Mouse (Mus musculus): ENCODE results near the gene Spsb4. TPM values are rescaled to one million over a fixed set of nuclear protein-coding genes. Genes with fewer than 3 reads are reported as not detected.

Spsb4 gene
- polyA plus RNA-seq, 1 experiment from 2014 or later: 14.5 TPM

GRCm38 (mm10) chr9:97036656-97037055 is 18.0 kb upstream of the Spsb4 start:
- Histone ChIP-seq H3K4me2 (no peak overlapping the region), H3K9me3 (no peaks in the 10 kb centered on the region), H3K4me3 (no peak overlapping the region), H3K36me3 (no peaks in the 10 kb centered on the region), H3K4me1 (no peaks in the 10 kb centered on the region), H3K27me3 (no peaks in the 10 kb centered on the region), H3K9ac (no peak overlapping the region), H3K27ac (no peak overlapping the region)
- 80% methylated on average over 7 of the region's 7 CpGs for WGBS
- ATAC-seq (ENCODE audit: borderline replicate concordance, extremely low read depth, low FRiP score, low TSS enrichment): no peak

GRCm38 (mm10) chr9:97027361-97027760 is 8.7 kb upstream of the Spsb4 start:
- no peak overlapping the region for H3K27ac ChIP-seq
- no peak for ATAC-seq (ENCODE audit: borderline replicate concordance, extremely low read depth, low FRiP score, low TSS enrichment)
- 75% methylated on average over 12 of the region's 12 CpGs for WGBS

GRCm38 (mm10) chr9:97026006-97026405 is 7.4 kb upstream of the Spsb4 start:
- no peaks in the 10 kb centered on the region for H3K36me3 ChIP-seq
- no peaks in the 10 kb centered on the region for H3K9me3 ChIP-seq
- H3K4me2 ChIP-seq: no peak overlapping the region
- H3K4me1 ChIP-seq: no peaks in the 10 kb centered on the region
- WGBS: 70% methylated on average over 4 of the region's 4 CpGs
- H3K9ac ChIP-seq: no peak overlapping the region
- H3K4me3 ChIP-seq: no peak overlapping the region
- no peak for ATAC-seq (ENCODE audit: borderline replicate concordance, extremely low read depth, low FRiP score, low TSS enrichment)
- no peaks in the 10 kb centered on the region; the same call in 1 of the 2 replicates for H3K27me3 ChIP-seq
- no peak overlapping the region for H3K27ac ChIP-seq

More at GRCm38 (mm10) chr9:97027361-97027760, 8.7 kb upstream of the Spsb4 start:
- Histone ChIP-seq H3K4me3 (no peak overlapping the region), H3K4me2 (no peak overlapping the region), H3K27me3 (no peaks in the 10 kb centered on the region; the same call in 1 of the 2 replicates), H3K9ac (no peak overlapping the region), H3K4me1 (no peaks in the 10 kb centered on the region), H3K9me3 (no peaks in the 10 kb centered on the region), H3K36me3 (no peaks in the 10 kb centered on the region)

GRCm38 (mm10) chr9:97024451-97024850 is 5.8 kb upstream of the Spsb4 start:
- Histone ChIP-seq H3K36me3 (no peaks in the 10 kb centered on the region), H3K9ac (no peak overlapping the region), H3K4me2 (no peak overlapping the region), H3K9me3 (no peaks in the 10 kb centered on the region), H3K4me1 (peaks cover 1% of the 10 kb centered on the region; the same call in 1 of the 2 replicates), H3K4me3 (no peak overlapping the region), H3K27me3 (peaks cover 9% of the 10 kb centered on the region), H3K27ac (no peak overlapping the region)
- 75% methylated on average over 7 of the region's 7 CpGs for WGBS
- no peak for ATAC-seq (ENCODE audit: borderline replicate concordance, extremely low read depth, low FRiP score, low TSS enrichment)

- Histone ChIP-seq H3K36me3 (no peaks in the 10 kb centered on the region), H3K4me1 (peaks cover 13% of the 10 kb centered on the region), H3K27ac (no peak overlapping the region), H3K4me2 (no peak overlapping the region), H3K4me3 (no peak overlapping the region), H3K9me3 (no peaks in the 10 kb centered on the region), H3K27me3 (peaks cover 17% of the 10 kb centered on the region), H3K9ac (no peak overlapping the region)
- WGBS: 82% methylated on average over 4 of the region's 4 CpGs
- no peak for ATAC-seq (ENCODE audit: borderline replicate concordance, extremely low read depth, low FRiP score, low TSS enrichment)
Measured at GRCm38 (mm10) chr9:97022948-97023347, 4.3 kb upstream of the Spsb4 start.

GRCm38 (mm10) chr9:97022371-97022770 is 3.7 kb upstream of the Spsb4 start:
- peaks cover 19% of the 10 kb centered on the region for H3K4me1 ChIP-seq
- H3K4me2 ChIP-seq: no peak overlapping the region
- WGBS: 83% methylated on average over 5 of the region's 5 CpGs
- H3K9me3 ChIP-seq: no peaks in the 10 kb centered on the region
- H3K27ac ChIP-seq: no peak overlapping the region
- peaks cover 22% of the 10 kb centered on the region for H3K27me3 ChIP-seq
- no peak overlapping the region for H3K4me3 ChIP-seq
- no peak overlapping the region for H3K9ac ChIP-seq
- no peak for ATAC-seq (ENCODE audit: borderline replicate concordance, extremely low read depth, low FRiP score, low TSS enrichment)
- no peaks in the 10 kb centered on the region for H3K36me3 ChIP-seq

- Histone ChIP-seq H3K4me1 (peaks cover 37% of the 10 kb centered on the region), H3K27me3 (peaks cover 38% of the 10 kb centered on the region), H3K9me3 (no peaks in the 10 kb centered on the region), H3K9ac (no peak overlapping the region), H3K36me3 (no peaks in the 10 kb centered on the region), H3K4me3 (no peak overlapping the region), H3K4me2 (no peak overlapping the region), H3K27ac (no peak overlapping the region)
- no peak for ATAC-seq (ENCODE audit: borderline replicate concordance, extremely low read depth, low FRiP score, low TSS enrichment)
- 64% methylated on average over 8 of the region's 8 CpGs for WGBS
Measured at GRCm38 (mm10) chr9:97020152-97020551, 1.5 kb upstream of the Spsb4 start.

- no peak overlapping the region for H3K9ac ChIP-seq
- no peak overlapping the region for H3K4me2 ChIP-seq
- WGBS: 40% methylated on average over 2 of the region's 2 CpGs
- ATAC-seq (ENCODE audit: borderline replicate concordance, extremely low read depth, low FRiP score, low TSS enrichment): no peak
- H3K9me3 ChIP-seq: no peaks in the 10 kb centered on the region
- H3K4me1 ChIP-seq: peaks cover 37% of the 10 kb centered on the region
- no peaks in the 10 kb centered on the region for H3K36me3 ChIP-seq
- no peak overlapping the region for H3K27ac ChIP-seq
- H3K4me3 ChIP-seq: no peak overlapping the region
- H3K27me3 ChIP-seq: peaks cover 38% of the 10 kb centered on the region
Measured at GRCm38 (mm10) chr9:97019686-97020085, 1.0 kb upstream of the Spsb4 start.

GRCm38 (mm10) chr9:97019231-97019630 is 588 bp upstream of the Spsb4 start:
- no peak for ATAC-seq (ENCODE audit: borderline replicate concordance, extremely low read depth, low FRiP score, low TSS enrichment)
- H3K27me3 ChIP-seq: peaks cover 38% of the 10 kb centered on the region
- no peaks in the 10 kb centered on the region for H3K36me3 ChIP-seq
- no peaks in the 10 kb centered on the region for H3K9me3 ChIP-seq
- peaks cover 37% of the 10 kb centered on the region for H3K4me1 ChIP-seq
- H3K9ac ChIP-seq: peak overlapping the region; percentile 55; the same call in 1 of the 2 replicates
- peak overlapping the region; percentile 58 for H3K4me3 ChIP-seq
- H3K4me2 ChIP-seq: peak overlapping the region; percentile 97
- H3K27ac ChIP-seq: peak overlapping the region; percentile 77; the same call in 1 of the 2 replicates
- 0% methylated on average over 11 of the region's 11 CpGs for WGBS

GRCm38 (mm10) chr9:97017811-97018641 is 617 bp downstream of the Spsb4 start:
- under 1% methylated on average over 62 of the region's 62 CpGs for WGBS
- ATAC-seq (ENCODE audit: borderline replicate concordance, extremely low read depth, low FRiP score, low TSS enrichment): peak; percentile 68
- Histone ChIP-seq H3K4me3 (peak overlapping the region; percentile 58), H3K4me2 (peak overlapping the region; percentile 97), H3K9me3 (no peaks in the 10 kb centered on the region), H3K36me3 (no peaks in the 10 kb centered on the region), H3K27me3 (peaks cover 40% of the 10 kb centered on the region), H3K4me1 (peaks cover 37% of the 10 kb centered on the region), H3K9ac (peak overlapping the region; percentile 55), H3K27ac (peak overlapping the region; percentile 77)

- H3K36me3 ChIP-seq: no peaks in the 10 kb centered on the region
- no peaks in the 10 kb centered on the region for H3K9me3 ChIP-seq
- no peak for ATAC-seq (ENCODE audit: borderline replicate concordance, extremely low read depth, low FRiP score, low TSS enrichment)
- WGBS: under 1% methylated on average over 34 of the region's 34 CpGs
- H3K4me2 ChIP-seq: peak overlapping the region; percentile 97
- peak overlapping the region; percentile 58 for H3K4me3 ChIP-seq
- peak overlapping the region; percentile 55 for H3K9ac ChIP-seq
- H3K4me1 ChIP-seq: peaks cover 37% of the 10 kb centered on the region
- H3K27ac ChIP-seq: no peak overlapping the region
- H3K27me3 ChIP-seq: peaks cover 41% of the 10 kb centered on the region
Measured at GRCm38 (mm10) chr9:97017121-97017810, 1.4 kb downstream of the Spsb4 start.

- no peaks in the 10 kb centered on the region for H3K9me3 ChIP-seq
- no peaks in the 10 kb centered on the region for H3K36me3 ChIP-seq
- 20% methylated on average over 6 of the region's 6 CpGs for WGBS
- peaks cover 39% of the 10 kb centered on the region for H3K27me3 ChIP-seq
- peaks cover 41% of the 10 kb centered on the region for H3K4me1 ChIP-seq
- H3K27ac ChIP-seq: no peak overlapping the region; the same call in 1 of the 2 replicates
- ATAC-seq (ENCODE audit: borderline replicate concordance, extremely low read depth, low FRiP score, low TSS enrichment): no peak
- no peak overlapping the region for H3K4me3 ChIP-seq
- H3K4me2 ChIP-seq: no peak overlapping the region
- H3K9ac ChIP-seq: no peak overlapping the region
Measured at GRCm38 (mm10) chr9:97015751-97016150, 2.9 kb downstream of the Spsb4 start.
